Mouse (Mus musculus): ENCODE measurements at regions not wholly inside any gene's neighbourhood (a gene's known extent, or its start where the extent isn't known, plus 50 kb on each side); places are given as distances from the start of the nearest gene placed in this dataset.
A peak's percentile ranks its signal among the peaks of the same experiment; 100 is the strongest.

DNA sequence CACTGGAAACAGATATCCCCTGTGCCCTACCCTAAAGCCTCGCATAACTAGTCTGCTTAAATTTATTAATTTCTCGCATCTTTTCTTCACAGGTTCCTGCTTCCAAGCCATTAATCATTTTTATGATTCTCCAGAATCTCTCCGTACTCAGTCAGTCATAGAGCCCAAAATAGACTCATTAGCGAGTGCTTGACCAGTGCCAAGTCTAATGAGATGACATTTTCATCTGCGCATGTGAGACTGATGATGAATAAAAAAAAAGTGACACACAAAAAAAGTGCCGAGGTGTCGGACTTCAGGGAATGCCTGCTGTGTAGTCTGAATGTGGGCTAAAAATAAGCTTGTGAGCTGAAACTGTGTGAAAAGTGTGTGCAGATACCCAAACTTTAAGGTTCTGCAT is 243.3 kb downstream of the Otol1 start:
- WGBS = 53% methylated on average over 7 of the region's 7 CpGs

DNA sequence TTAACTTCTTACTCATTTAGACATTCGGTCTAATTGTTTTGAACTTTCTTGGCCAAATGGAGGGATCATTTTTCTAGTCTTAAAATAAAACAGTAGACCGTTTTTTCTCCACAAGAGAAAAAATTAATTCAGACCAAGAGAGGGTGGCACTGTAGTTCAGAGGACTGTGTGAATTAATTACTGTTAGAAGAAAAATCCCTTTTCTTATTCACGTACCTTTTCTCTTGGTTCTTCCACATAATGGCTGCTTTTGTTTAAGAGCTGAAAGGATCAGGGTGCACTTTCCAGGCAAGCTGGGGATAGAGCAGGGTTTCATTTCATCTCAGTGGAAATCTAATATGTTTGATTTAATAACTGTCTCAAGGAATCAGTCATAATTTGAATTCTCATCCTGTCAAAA is 255.9 kb downstream of the Otol1 start:
- no peak for ATAC-seq (ENCODE audit: low FRiP score, low TSS enrichment)
- WGBS = 67% methylated on average over 3 of the region's 3 CpGs
- Histone ChIP-seq H3K27me3 (ENCODE audit: insufficient read depth, low read length) (no peaks in the 10 kb centered on the region), H3K4me3 (ENCODE audit: low read length) (no peak overlapping the region), H3K36me3 (ENCODE audit: insufficient read depth, low read length) (no peaks in the 10 kb centered on the region), H3K9me3 (ENCODE audit: low read length) (no peaks in the 10 kb centered on the region), H3K9ac (replicated peaks; ENCODE audit: low read length) (no peak overlapping the region), H3K27ac (ENCODE audit: low read length) (no peak overlapping the region), H3K4me1 (ENCODE audit: insufficient read depth, low read length) (0 out of 2 replicates have a peak, but pooled peaks cover under 1% of the 10 kb centered on the region), H3K4me2 (replicated peaks; ENCODE audit: low read depth, low read length) (no peak overlapping the region)

More for the DNA sequence above, 243.3 kb downstream of the Otol1 start:
- Histone ChIP-seq H3K27me3 (ENCODE audit: insufficient read depth, low read length) (no peaks in the 10 kb centered on the region), H3K4me1 (ENCODE audit: insufficient read depth, low read length) (no peaks in the 10 kb centered on the region), H3K27ac (ENCODE audit: low read length) (no peak overlapping the region), H3K4me3 (ENCODE audit: low read length) (no peak overlapping the region), H3K9me3 (ENCODE audit: low read length) (no peaks in the 10 kb centered on the region), H3K36me3 (ENCODE audit: insufficient read depth, low read length) (no peaks in the 10 kb centered on the region), H3K9ac (replicated peaks; ENCODE audit: low read length) (no peak overlapping the region), H3K4me2 (replicated peaks; ENCODE audit: low read depth, low read length) (no peak overlapping the region)
- ATAC-seq (ENCODE audit: low FRiP score, low TSS enrichment) = no peak

- no peaks in the 10 kb centered on the region for H3K36me3 ChIP-seq (ENCODE audit: insufficient read depth, low read length)
- ATAC-seq (ENCODE audit: low FRiP score, low TSS enrichment) = no peak
- H3K4me3 ChIP-seq (ENCODE audit: low read length) = no peak overlapping the region
- no peaks in the 10 kb centered on the region for H3K4me1 ChIP-seq (ENCODE audit: insufficient read depth, low read length)
- no peak overlapping the region for H3K27ac ChIP-seq (ENCODE audit: low read length)
- H3K27me3 ChIP-seq (ENCODE audit: insufficient read depth, low read length) = no peaks in the 10 kb centered on the region
- no peak overlapping the region for H3K9ac ChIP-seq (replicated peaks; ENCODE audit: low read length)
- 58% methylated on average over 7 of the region's 7 CpGs for whole genome bisulfite sequencing
- H3K4me2 ChIP-seq (replicated peaks; ENCODE audit: low read depth, low read length) = no peak overlapping the region
- 0 out of 2 replicates have a peak, but pooled peaks cover 3% of the 10 kb centered on the region for H3K9me3 ChIP-seq (ENCODE audit: low read length)
Observed at GRCm38 (mm10) chr3:70288590-70289388, 281.4 kb downstream of the Otol1 start.

DNA sequence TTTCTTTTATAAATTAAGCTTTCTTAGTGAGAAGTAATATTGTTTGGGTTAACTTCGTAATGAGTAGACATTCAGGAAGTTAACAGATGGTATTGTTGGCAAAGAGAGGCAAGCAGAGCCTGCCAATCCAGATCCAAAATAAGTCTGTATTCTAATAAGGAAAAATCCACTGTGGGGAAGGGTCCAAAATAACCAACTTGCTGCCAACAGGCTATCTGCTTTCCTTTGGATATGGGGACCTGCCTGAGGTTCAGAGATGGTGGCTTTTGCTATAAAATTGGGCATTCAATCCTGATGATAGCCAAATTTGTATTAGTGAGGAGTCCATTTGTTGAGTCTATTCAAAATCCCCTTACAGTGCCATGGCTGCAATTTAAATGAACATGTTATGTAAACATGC is 300.1 kb downstream of the Otol1 start:
- Histone ChIP-seq H3K36me3 (ENCODE audit: insufficient read depth, low read length) (no peaks in the 10 kb centered on the region), H3K9ac (replicated peaks; ENCODE audit: low read length) (no peak overlapping the region), H3K4me3 (ENCODE audit: low read length) (no peak overlapping the region), H3K27ac (ENCODE audit: low read length) (no peak overlapping the region), H3K27me3 (ENCODE audit: insufficient read depth, low read length) (no peaks in the 10 kb centered on the region), H3K4me2 (replicated peaks; ENCODE audit: low read depth, low read length) (no peak overlapping the region), H3K9me3 (ENCODE audit: low read length) (no peaks in the 10 kb centered on the region), H3K4me1 (ENCODE audit: insufficient read depth, low read length) (no peaks in the 10 kb centered on the region)
- no peak for ATAC-seq (ENCODE audit: low FRiP score, low TSS enrichment)
- WGBS = 86% methylated on average over 1 of the region's 1 CpGs

GRCm38 (mm10) chr3:70308061-70308461 is 300.6 kb downstream of the Otol1 start:
- no peak overlapping the region for H3K4me3 ChIP-seq (ENCODE audit: low read length)
- no peak overlapping the region for H3K4me2 ChIP-seq (replicated peaks; ENCODE audit: low read depth, low read length)
- H3K27ac ChIP-seq (ENCODE audit: low read length) = no peak overlapping the region
- H3K4me1 ChIP-seq (ENCODE audit: insufficient read depth, low read length) = no peaks in the 10 kb centered on the region
- no peaks in the 10 kb centered on the region for H3K9me3 ChIP-seq (ENCODE audit: low read length)
- H3K27me3 ChIP-seq (ENCODE audit: insufficient read depth, low read length) = no peaks in the 10 kb centered on the region
- no peaks in the 10 kb centered on the region for H3K36me3 ChIP-seq (ENCODE audit: insufficient read depth, low read length)
- ATAC-seq (ENCODE audit: low FRiP score, low TSS enrichment) = no peak
- WGBS = 79% methylated on average over 3 of the region's 3 CpGs
- no peak overlapping the region for H3K9ac ChIP-seq (replicated peaks; ENCODE audit: low read length)

DNA sequence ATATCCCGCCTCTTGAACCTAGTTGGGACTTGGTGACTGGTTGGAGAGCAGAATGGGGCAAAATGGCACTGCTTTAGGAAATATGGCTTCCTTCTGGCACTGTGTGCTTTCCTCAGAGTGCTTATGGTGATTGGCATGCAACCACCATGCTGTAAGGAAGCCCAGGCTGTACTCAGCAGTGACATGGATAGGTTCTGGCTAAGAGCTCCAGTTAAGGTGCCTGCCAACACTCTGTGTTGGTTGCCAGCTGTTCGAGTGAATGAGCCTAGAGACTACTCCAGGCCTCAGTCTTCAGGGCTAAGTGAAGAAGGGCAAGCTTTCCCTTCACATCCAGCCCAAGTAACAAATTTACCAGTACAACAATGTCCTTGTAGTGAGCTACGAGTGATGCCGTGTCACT is 301.9 kb downstream of the Otol1 start:
- Histone ChIP-seq H3K4me3 (ENCODE audit: low read length) (no peak overlapping the region), H3K9ac (replicated peaks; ENCODE audit: low read length) (no peak overlapping the region), H3K4me1 (ENCODE audit: insufficient read depth, low read length) (no peaks in the 10 kb centered on the region), H3K36me3 (ENCODE audit: insufficient read depth, low read length) (no peaks in the 10 kb centered on the region), H3K4me2 (replicated peaks; ENCODE audit: low read depth, low read length) (no peak overlapping the region), H3K9me3 (ENCODE audit: low read length) (no peaks in the 10 kb centered on the region), H3K27ac (ENCODE audit: low read length) (no peak overlapping the region), H3K27me3 (ENCODE audit: insufficient read depth, low read length) (no peaks in the 10 kb centered on the region)
- ATAC-seq (ENCODE audit: low FRiP score, low TSS enrichment) = no peak
- 86% methylated on average over 4 of the region's 4 CpGs for WGBS

GRCm38 (mm10) chr3:70311055-70311454 is 303.6 kb downstream of the Otol1 start:
- no peak for ATAC-seq (ENCODE audit: low FRiP score, low TSS enrichment)
- no peaks in the 10 kb centered on the region for H3K9me3 ChIP-seq (ENCODE audit: low read length)
- no peak overlapping the region for H3K4me2 ChIP-seq (replicated peaks; ENCODE audit: low read depth, low read length)
- no peak overlapping the region for H3K4me3 ChIP-seq (ENCODE audit: low read length)
- H3K4me1 ChIP-seq (ENCODE audit: insufficient read depth, low read length) = no peaks in the 10 kb centered on the region
- H3K27ac ChIP-seq (ENCODE audit: low read length) = no peak overlapping the region
- H3K36me3 ChIP-seq (ENCODE audit: insufficient read depth, low read length) = no peaks in the 10 kb centered on the region
- no peaks in the 10 kb centered on the region for H3K27me3 ChIP-seq (ENCODE audit: insufficient read depth, low read length)
- no peak overlapping the region for H3K9ac ChIP-seq (replicated peaks; ENCODE audit: low read length)

GRCm38 (mm10) chr3:70312034-70312433 is 304.6 kb downstream of the Otol1 start:
- Histone ChIP-seq H3K27me3 (ENCODE audit: insufficient read depth, low read length) (no peaks in the 10 kb centered on the region), H3K36me3 (ENCODE audit: insufficient read depth, low read length) (no peaks in the 10 kb centered on the region), H3K4me3 (ENCODE audit: low read length) (no peak overlapping the region), H3K4me1 (ENCODE audit: insufficient read depth, low read length) (no peaks in the 10 kb centered on the region), H3K9me3 (ENCODE audit: low read length) (no peaks in the 10 kb centered on the region), H3K9ac (replicated peaks; ENCODE audit: low read length) (no peak overlapping the region), H3K27ac (ENCODE audit: low read length) (no peak overlapping the region), H3K4me2 (replicated peaks; ENCODE audit: low read depth, low read length) (no peak overlapping the region)
- WGBS = 84% methylated on average over 3 of the region's 3 CpGs
- ATAC-seq (ENCODE audit: low FRiP score, low TSS enrichment) = no peak

GRCm38 (mm10) chr3:70313119-70313868 is 305.9 kb downstream of the Otol1 start:
- H3K4me2 ChIP-seq (replicated peaks; ENCODE audit: low read depth, low read length) = no peak overlapping the region
- no peak overlapping the region for H3K27ac ChIP-seq (ENCODE audit: low read length)
- ATAC-seq (ENCODE audit: low FRiP score, low TSS enrichment) = peak; percentile 61; the same call in 1 of the 2 replicates
- no peaks in the 10 kb centered on the region for H3K36me3 ChIP-seq (ENCODE audit: insufficient read depth, low read length)
- H3K27me3 ChIP-seq (ENCODE audit: insufficient read depth, low read length) = no peaks in the 10 kb centered on the region
- no peak overlapping the region for H3K4me3 ChIP-seq (ENCODE audit: low read length)
- WGBS = 41% methylated on average over 7 of the region's 7 CpGs
- no peaks in the 10 kb centered on the region for H3K4me1 ChIP-seq (ENCODE audit: insufficient read depth, low read length)
- no peaks in the 10 kb centered on the region for H3K9me3 ChIP-seq (ENCODE audit: low read length)
- no peak overlapping the region for H3K9ac ChIP-seq (replicated peaks; ENCODE audit: low read length)

GRCm38 (mm10) chr3:70314239-70314638 is 306.8 kb downstream of the Otol1 start:
- WGBS = 82% methylated on average over 4 of the region's 4 CpGs
- H3K9ac ChIP-seq (replicated peaks; ENCODE audit: low read length) = no peak overlapping the region
- no peak overlapping the region for H3K4me3 ChIP-seq (ENCODE audit: low read length)

More at GRCm38 (mm10) chr3:70314239-70314638, 306.8 kb downstream of the Otol1 start:
- Histone ChIP-seq H3K4me1 (ENCODE audit: insufficient read depth, low read length) (no peaks in the 10 kb centered on the region), H3K4me2 (replicated peaks; ENCODE audit: low read depth, low read length) (no peak overlapping the region), H3K9me3 (ENCODE audit: low read length) (no peaks in the 10 kb centered on the region), H3K27ac (ENCODE audit: low read length) (no peak overlapping the region), H3K27me3 (ENCODE audit: insufficient read depth, low read length) (no peaks in the 10 kb centered on the region), H3K36me3 (ENCODE audit: insufficient read depth, low read length) (no peaks in the 10 kb centered on the region)
- no peak for ATAC-seq (ENCODE audit: low FRiP score, low TSS enrichment)
